In genomic region chr13:98812285-98812684, GRCm38 (mm10) we compare ENCODE assay signal across 11 mouse cellular contexts. TPM values are rescaled to one million over a fixed set of nuclear protein-coding genes. Genes with fewer than 3 reads are reported as not detected.
A peak's percentile ranks its signal among the peaks of the same experiment; 100 is the strongest.
DNase-seq lines count a peak whose midpoint lies in the region; ATAC-seq and TF ChIP-seq lines count a peak whose summit lies in the region.
"Had no signal": no experiment of that assay in that cellular context is flagged by ENCODE, and none has a peak within 500 bp of the region (broad histone marks: within the 10 kb centered on the region; RNA-seq: fewer than 3 reads in every experiment).

No protein-coding gene starts in this region.

- peaks cover 37% of the 10 kb centered on the region for H3K79me2 ChIP-seq in CH12.LX (replicated peaks; ENCODE audit: control insufficient read depth, extremely low read depth, insufficient read depth, poor library complexity, severe bottlenecking)

- WGBS in kidney, embryonic 16.5 days: 44% methylated on average over 4 of the region's 4 CpGs
- whole genome bisulfite sequencing in liver, embryonic 15.5 days (ENCODE audit: insufficient replicate concordance): 20% methylated on average over 4 of the region's 4 CpGs
- 78% methylated on average over 4 of the region's 4 CpGs for WGBS in midbrain, embryonic 14.5 days

- in situ Hi-C loops in CH12.LX (cut with MboI; ENCODE audit: low pct_ligation_motif_present, low pct_unique_long_range_greater_than_20kb, low sequenced_read_pairs): no loop called here

- ATAC-seq in kidney, embryonic 16.5 days (ENCODE audit: low FRiP score, low TSS enrichment): no peak
- ATAC-seq in liver, embryonic 15.5 days (ENCODE audit: insufficient read depth): no peak
- no peak for ATAC-seq in midbrain, embryonic 14.5 days (ENCODE audit: low FRiP score, low TSS enrichment)

- no peaks in the 10 kb centered on the region for H3K9me3 ChIP-seq in kidney, embryonic 16.5 days (ENCODE audit: low read length)
- no peaks in the 10 kb centered on the region for H3K9me3 ChIP-seq in CH12.LX (replicated peaks; ENCODE audit: low read length)
- no peaks in the 10 kb centered on the region for H3K9me3 ChIP-seq in liver, embryonic 15.5 days (replicated peaks)
- no peaks in the 10 kb centered on the region for H3K9me3 ChIP-seq in midbrain, embryonic 14.5 days (ENCODE audit: control insufficient read depth, low read length)
- H3K9me3 ChIP-seq: limb, embryonic 10.5 days had no signal

- intact Hi-C loops in gastrocnemius, adult 2 months (cut with DNase I): no loop called here

- H3K36me3 ChIP-seq in kidney, embryonic 16.5 days (ENCODE audit: insufficient read depth, low read length): no peaks in the 10 kb centered on the region
- no peaks in the 10 kb centered on the region for H3K36me3 ChIP-seq in CH12.LX (replicated peaks in 1 of 2; ENCODE audit: control insufficient read depth in 1 of 2, insufficient read depth in 1 of 2, low read length in 1 of 2)
- 0 out of 2 replicates have a peak, but pooled peaks cover 5% of the 10 kb centered on the region for H3K36me3 ChIP-seq in liver, embryonic 15.5 days (replicated peaks)
- H3K36me3 ChIP-seq in midbrain, embryonic 14.5 days (ENCODE audit: control insufficient read depth, insufficient read depth, low read length): no peaks in the 10 kb centered on the region

- TF ChIP-seq EP300 in CH12.LX (IDR thresholded peaks at IDR 0.05; ENCODE audit: low read length): no peak

- no peak for TF ChIP-seq POLR2A in CH12.LX (IDR thresholded peaks at IDR 0.05; ENCODE audit: low read depth, low read length)

- dilution Hi-C loops in CH12.LX (cut with MboI; ENCODE audit: extremely low pct_ligation_motif_present, extremely low pct_unique_long_range_greater_than_20kb, low sequenced_read_pairs): no loop called here

- no peaks in the 10 kb centered on the region for H3K27me3 ChIP-seq in kidney, embryonic 16.5 days (ENCODE audit: insufficient read depth, low read length)
- H3K27me3 ChIP-seq in CH12.LX (replicated peaks): no peaks in the 10 kb centered on the region
- H3K27me3 ChIP-seq in liver, embryonic 15.5 days: no peaks in the 10 kb centered on the region
- H3K27me3 ChIP-seq in midbrain, embryonic 14.5 days (ENCODE audit: control insufficient read depth, insufficient read depth, low read length): no peaks in the 10 kb centered on the region

- H3K4me2 ChIP-seq in kidney, embryonic 16.5 days (replicated peaks; ENCODE audit: low read depth, low read length): peak overlapping the region; percentile 4; the same call in 1 of the 2 replicates
- H3K4me2 ChIP-seq in CH12.LX (ENCODE audit: insufficient read depth, low read depth, poor library complexity, severe bottlenecking): peak overlapping the region; percentile 51; the same call in 1 of the 2 replicates
- peak overlapping the region; percentile 69 for H3K4me2 ChIP-seq in liver, embryonic 15.5 days
- no peak overlapping the region for H3K4me2 ChIP-seq in midbrain, embryonic 14.5 days (ENCODE audit: low read length)

- peaks cover 29% of the 10 kb centered on the region for H3K4me1 ChIP-seq in kidney, embryonic 16.5 days (ENCODE audit: insufficient read depth, low read length)
- H3K4me1 ChIP-seq in CH12.LX (ENCODE audit: control insufficient read depth in 1 of 2, insufficient read depth in 2 of 2): peaks cover 3 to 34% of the 10 kb centered on the region in 2 experiments; a peak in 2 of 4 replicates
- H3K4me1 ChIP-seq in liver, embryonic 15.5 days (replicated peaks): peaks cover 35% of the 10 kb centered on the region
- H3K4me1 ChIP-seq in midbrain, embryonic 14.5 days (ENCODE audit: control insufficient read depth, insufficient read depth, low read length): peaks cover 8% of the 10 kb centered on the region

- peak overlapping the region; percentile 84 for H3K4me3 ChIP-seq in gastrocnemius, adult 2 months
- no peak overlapping the region for H3K4me3 ChIP-seq in kidney, embryonic 16.5 days (ENCODE audit: low read length)
- H3K4me3 ChIP-seq in CH12.LX (replicated peaks in 1 of 3; ENCODE audit: low read depth in 2 of 3, low read length in 2 of 3, poor library complexity in 1 of 3): no peak overlapping the region
- H3K4me3 ChIP-seq in liver, embryonic 15.5 days (replicated peaks): peak overlapping the region; percentile 83
- no peak overlapping the region for H3K4me3 ChIP-seq in midbrain, embryonic 14.5 days (replicated peaks; ENCODE audit: low read depth, low read length)
- H3K4me3 ChIP-seq: limb, embryonic 10.5 days had no signal

- no peak for DNase-seq in gastrocnemius, adult 2 months
- DNase-seq in gastrocnemius, adult 18-20 months (ENCODE audit: low spot score): no peak
- no peak for DNase-seq in kidney, adult 9 months
- no peak for DNase-seq in CH12.LX (ENCODE audit: extremely low read depth)
- no peak for DNase-seq in adrenal gland, postnatal 25 days
- DNase-seq in midbrain, embryonic 14.5 days: no peak
- DNase-seq: retina, postnatal 1 day; thymus, adult 2 months had no signal

- no peak overlapping the region for H3K9ac ChIP-seq in kidney, embryonic 16.5 days (replicated peaks; ENCODE audit: low read length)
- H3K9ac ChIP-seq in CH12.LX (ENCODE audit: insufficient read depth, low read depth): peak overlapping the region; percentile 92; the same call in 1 of the 2 replicates
- H3K9ac ChIP-seq in liver, embryonic 15.5 days: peak overlapping the region; percentile 32
- H3K9ac ChIP-seq in midbrain, embryonic 14.5 days (replicated peaks; ENCODE audit: low read length): no peak overlapping the region

- H3K27ac ChIP-seq in gastrocnemius, adult 2 months: peak overlapping the region; percentile 17; the same call in 1 of the 2 replicates
- peak overlapping the region; percentile 5; the same call in 1 of the 2 replicates for H3K27ac ChIP-seq in kidney, embryonic 16.5 days (ENCODE audit: low read length)
- H3K27ac ChIP-seq in CH12.LX (ENCODE audit: insufficient read depth, low read depth): no peak overlapping the region
- H3K27ac ChIP-seq in liver, embryonic 15.5 days (replicated peaks): peak overlapping the region; percentile 87
- H3K27ac ChIP-seq in midbrain, embryonic 14.5 days (replicated peaks; ENCODE audit: low read depth, low read length): no peak overlapping the region
- H3K27ac ChIP-seq: limb, embryonic 10.5 days had no signal

- TF ChIP-seq CTCF in gastrocnemius, adult 2 months (IDR thresholded peaks at IDR 0.05): no peak
- TF ChIP-seq CTCF in CH12.LX (conservative IDR thresholded peaks at IDR 0.05 in 1 of 2, IDR thresholded peaks at IDR 0.05 in 1 of 2; ENCODE audit: low read depth in 2 of 2, low read length in 2 of 2): no peak

- TF ChIP-seq RAD21 in CH12.LX (IDR thresholded peaks at IDR 0.05; ENCODE audit: low read depth, low read length): no peak

TF ChIP-seq in CH12.LX, 34 proteins besides CTCF, POLR2A, EP300 and RAD21:
- no peak for TF ChIP-seq ZNF384 (IDR thresholded peaks at IDR 0.05; ENCODE audit: low read depth, low read length)
- no peak for TF ChIP-seq ZMIZ1 (IDR thresholded peaks at IDR 0.05; ENCODE audit: low read depth, low read length)
- TF ChIP-seq GABPA (IDR thresholded peaks at IDR 0.05; ENCODE audit: insufficient replicate concordance, low read depth, low read length): no peak
- no peak for TF ChIP-seq ETS1 (conservative IDR thresholded peaks at IDR 0.05; ENCODE audit: low read depth, low read length)
- TF ChIP-seq SIN3A (IDR thresholded peaks at IDR 0.05; ENCODE audit: low read length): no peak
- no peak for TF ChIP-seq IRF4 (IDR thresholded peaks at IDR 0.05; ENCODE audit: low read depth, low read length)
- TF ChIP-seq MXI1 (IDR thresholded peaks at IDR 0.05; ENCODE audit: low read depth, low read length): no peak
- no peak for TF ChIP-seq USF2 (conservative IDR thresholded peaks at IDR 0.05; ENCODE audit: low read depth, low read length)
- no peak for TF ChIP-seq USF1 (IDR thresholded peaks at IDR 0.05; ENCODE audit: low read depth, low read length)
- TF ChIP-seq ZKSCAN1 (IDR thresholded peaks at IDR 0.05; ENCODE audit: borderline replicate concordance, low read depth, low read length): no peak
- no peak for TF ChIP-seq NELFE (IDR thresholded peaks at IDR 0.05; ENCODE audit: low read depth, low read length)
- TF ChIP-seq ZC3H11A (IDR thresholded peaks at IDR 0.05; ENCODE audit: low read depth, low read length): no peak
- TF ChIP-seq TBP (conservative IDR thresholded peaks at IDR 0.05; ENCODE audit: low read depth, low read length): no peak
- TF ChIP-seq MAFK (IDR thresholded peaks at IDR 0.05; ENCODE audit: insufficient replicate concordance, low read length): no peak
- no peak for TF ChIP-seq HCFC1 (IDR thresholded peaks at IDR 0.05; ENCODE audit: low read depth, low read length)
- TF ChIP-seq MAX (IDR thresholded peaks at IDR 0.05; ENCODE audit: low read length): no peak
- TF ChIP-seq MYC (IDR thresholded peaks at IDR 0.05; ENCODE audit: low read depth, low read length): no peak
- TF ChIP-seq RCOR1 (conservative IDR thresholded peaks at IDR 0.05; ENCODE audit: low read depth, low read length): no peak
TF ChIP-seq in CH12.LX: peak in this region for 0.

RNA-seq across cellular contexts. Expression of gene Fcho2, which starts 3.0 kb away (rescaled TPM):
- total RNA-seq in gastrocnemius, adult 2 months (2021): 10 to 100 TPM; 21.2 to 26.9 TPM
- total RNA-seq in gastrocnemius, adult 18-20 months (2021): 10 to 100 TPM; 21.3 to 26.3 TPM
- 37.5 and 44.7 TPM in 2 replicates for polyA plus RNA-seq in kidney, embryonic 16.5 days (2015; fragmentation: Nextera tagmentation; extraction: Ambion mirVana)
- total RNA-seq in CH12.LX (2012; rRNA removed) (3.0 and 3.2 TPM in 2 replicates), CH12.LX (2014; rRNA removed) (5.6 and 6.7 TPM in 2 replicates)
- 8.2 and 9.0 TPM in 2 replicates for polyA plus RNA-seq in CH12.LX (2012; ENCODE audit: insufficient read length, low read depth)
- 25.5 and 28.0 TPM in 2 replicates for polyA plus RNA-seq in liver, embryonic 15.5 days (2015; fragmentation: Nextera tagmentation; extraction: Ambion mirVana)
- total RNA-seq in adrenal gland, postnatal 25 days (2021): 50.5 and 67.1 TPM in 2 replicates
- 22.4 and 23.6 TPM in 2 replicates for polyA plus RNA-seq in midbrain, embryonic 14.5 days (2014; fragmentation: Nextera tagmentation; extraction: Ambion mirVana)

Comparison
In these comparisons a context has a peak if more than half of its experiments do, and no peak if none do; other contexts are left out.
1. H3K27ac ChIP-seq: peak in gastrocnemius, adult 2 months (single experiment), kidney, embryonic 16.5 days (single experiment) and liver, embryonic 15.5 days (single experiment); none in CH12.LX (single experiment) and midbrain, embryonic 14.5 days (single experiment).
2. H3K4me3 ChIP-seq: peak in gastrocnemius, adult 2 months (single experiment) and liver, embryonic 15.5 days (single experiment); none in kidney, embryonic 16.5 days (single experiment), CH12.LX (0 of 3) and midbrain, embryonic 14.5 days (single experiment).
3. H3K9ac ChIP-seq: peak in CH12.LX (single experiment) and liver, embryonic 15.5 days (single experiment); none in kidney, embryonic 16.5 days (single experiment) and midbrain, embryonic 14.5 days (single experiment).